Mouse (Mus musculus) hindbrain, embryonic 14.5 days (tissue): ENCODE measurements at regions not wholly inside any gene's neighbourhood (a gene's known extent, or its start where the extent isn't known, plus 50 kb on each side); places are given as distances from the start of the nearest gene placed in this dataset.
"Not testable (repeated sequence)": the region's sequence is repeated elsewhere in the genome, so short reads cannot be mapped to it uniquely, and the experiment has no call there.

Experiments used
- ATAC-seq: fragments of 200-750 bp; cut with Nextera tagmentation; 2 replicates; pipeline ENCODE4 v1.8.0; 2017; ENCODE audit warnings: moderate number of reproducible peaks, mild to moderate bottlenecking, moderate TSS enrichment, moderate library complexity; ENCODE audit not compliant: low FRiP score
- DNase-seq: peaks from one replicate; pipeline ENCODE4 v3.0.0-alpha.2; 2015; ENCODE audit warnings: low spot score
- H3K27ac ChIP-seq: fragments of 300-500 bp; sonication (generic); 2 replicates; pipeline ENCODE4 v1.5.1; 2014; ENCODE audit warnings: mild to moderate bottlenecking, moderate library complexity
- H3K27me3 ChIP-seq: fragments of 300-500 bp; sonication (generic); 2 replicates; pipeline ENCODE4 v1.6.1; 2014; ENCODE audit warnings: mild to moderate bottlenecking, low read length, mixed read lengths; ENCODE audit not compliant: control insufficient read depth, insufficient read depth
- H3K36me3 ChIP-seq: fragments of 300-500 bp; sonication (generic); replicated peaks from 2 replicates; pipeline ENCODE4 v1.6.1; 2014; ENCODE audit not compliant: control insufficient read depth, insufficient read depth
- H3K4me1 ChIP-seq: fragments of 300-500 bp; sonication (generic); replicated peaks from 2 replicates; pipeline ENCODE4 v1.6.1; 2014; ENCODE audit warnings: antibody characterized with exemption, low read length, mixed read lengths; ENCODE audit not compliant: control insufficient read depth, insufficient read depth
- H3K4me2 ChIP-seq: fragments of 300-500 bp; sonication (generic); replicated peaks from 2 replicates; pipeline ENCODE4 v1.6.1; 2014; ENCODE audit warnings: mild to moderate bottlenecking, moderate library complexity
- H3K4me3 ChIP-seq: fragments of 300-500 bp; sonication (generic); replicated peaks from 2 replicates; pipeline ENCODE4 v1.5.1; 2014; ENCODE audit warnings: mild to moderate bottlenecking, low read length
- H3K9ac ChIP-seq: fragments of 300-500 bp; sonication (generic); 2 replicates; pipeline ENCODE4 v1.6.1; 2014
- H3K9me3 ChIP-seq: fragments of 300-500 bp; sonication (generic); 2 replicates; pipeline ENCODE4 v1.6.1; 2016; ENCODE audit warnings: low read length; ENCODE audit not compliant: control insufficient read depth
- WGBS: fragments of 180-500 bp; shearing (Covaris S2); extraction: QIAGEN DNeasy Blood & Tissue Kit; methylation state at CpG from one replicate; pipeline ENCODE4 v1.1.7; 2014; 5-methylcytosine and 5-hydroxymethylcytosine counted together

DNA sequence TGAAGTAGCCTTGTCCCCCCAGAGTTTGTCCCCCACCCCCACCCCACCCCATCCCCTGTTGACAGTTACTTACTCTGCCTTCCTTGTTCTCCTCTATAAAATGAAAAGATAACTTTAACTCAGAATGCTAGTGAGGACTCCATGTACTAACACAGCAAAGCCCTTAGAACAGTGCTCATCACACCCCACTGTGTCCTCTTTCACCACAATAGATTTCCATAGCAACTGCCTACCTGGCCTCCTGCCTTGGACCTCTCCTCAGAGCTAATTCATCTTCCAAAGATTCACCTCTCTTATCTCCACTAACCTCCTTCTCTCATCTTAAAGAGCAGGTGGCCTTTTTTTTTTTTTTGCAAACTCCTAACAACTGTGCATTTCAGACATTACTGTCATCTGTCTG, 204.0 kb upstream of the G2e3 start:
- Histone ChIP-seq H3K4me2 (no peak overlapping the region), H3K9me3 (0 out of 2 replicates have a peak, but pooled peaks cover 8% of the 10 kb centered on the region), H3K4me3 (no peak overlapping the region), H3K36me3 (no peaks in the 10 kb centered on the region), H3K27ac (no peak overlapping the region), H3K4me1 (no peaks in the 10 kb centered on the region), H3K9ac (no peak overlapping the region), H3K27me3 (no peaks in the 10 kb centered on the region)
- ATAC-seq (no peak), DNase-seq (no peak)

DNA sequence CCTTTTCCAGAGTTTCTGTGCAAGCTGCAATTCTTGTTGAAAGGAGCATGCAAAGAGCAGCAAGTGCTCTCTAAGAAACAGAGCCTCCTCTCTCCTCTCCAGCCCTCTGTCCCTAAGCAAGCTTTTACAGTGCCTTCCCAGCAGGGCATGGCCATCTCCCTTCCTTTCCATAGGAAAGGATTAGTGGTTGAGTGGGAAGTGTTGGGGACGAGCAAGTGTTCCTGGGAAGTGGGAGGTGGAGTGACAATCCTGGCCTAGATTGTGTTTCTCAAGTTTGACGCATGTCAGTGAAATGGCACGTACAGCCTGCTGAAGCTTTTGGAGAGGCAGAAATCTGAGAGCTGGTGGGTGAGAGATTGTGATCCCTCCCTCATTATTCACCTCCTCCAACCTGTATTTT, 204.7 kb upstream of the G2e3 start:
- Histone ChIP-seq H3K9ac (no peak overlapping the region), H3K36me3 (no peaks in the 10 kb centered on the region), H3K9me3 (0 out of 2 replicates have a peak, but pooled peaks cover 8% of the 10 kb centered on the region), H3K4me1 (no peaks in the 10 kb centered on the region), H3K27me3 (no peaks in the 10 kb centered on the region), H3K4me2 (no peak overlapping the region), H3K4me3 (no peak overlapping the region), H3K27ac (no peak overlapping the region)
- ATAC-seq (no peak), DNase-seq (no peak)
- WGBS: 63% methylated on average over 3 of the region's 3 CpGs

DNA sequence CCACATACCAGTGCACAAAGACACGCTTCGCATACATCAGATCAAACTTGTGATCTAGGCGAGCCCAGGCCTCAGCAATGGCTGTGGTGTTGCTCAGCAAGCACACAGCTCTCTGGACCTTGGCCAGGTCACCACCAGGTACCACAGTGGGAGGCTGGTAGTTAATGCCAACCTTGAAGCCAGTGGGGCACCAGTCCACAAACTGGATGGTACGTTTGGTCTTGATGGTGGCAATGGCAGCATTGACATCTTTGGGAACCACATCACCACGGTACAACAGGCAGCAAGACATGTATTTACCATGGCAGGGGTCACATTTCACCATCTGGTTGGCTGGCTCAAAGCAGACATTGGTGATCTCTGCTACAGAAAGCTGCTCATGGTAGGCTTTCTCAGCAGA, 214.2 kb upstream of the G2e3 start:
- H3K27ac ChIP-seq, H3K4me3 ChIP-seq, H3K9me3 ChIP-seq, H3K27me3 ChIP-seq, H3K4me1 ChIP-seq, ATAC-seq, H3K36me3 ChIP-seq, DNase-seq, H3K4me2 ChIP-seq, H3K9ac ChIP-seq: not testable (repeated sequence)
- 84% methylated on average over 5 of the region's 5 CpGs for WGBS

DNA sequence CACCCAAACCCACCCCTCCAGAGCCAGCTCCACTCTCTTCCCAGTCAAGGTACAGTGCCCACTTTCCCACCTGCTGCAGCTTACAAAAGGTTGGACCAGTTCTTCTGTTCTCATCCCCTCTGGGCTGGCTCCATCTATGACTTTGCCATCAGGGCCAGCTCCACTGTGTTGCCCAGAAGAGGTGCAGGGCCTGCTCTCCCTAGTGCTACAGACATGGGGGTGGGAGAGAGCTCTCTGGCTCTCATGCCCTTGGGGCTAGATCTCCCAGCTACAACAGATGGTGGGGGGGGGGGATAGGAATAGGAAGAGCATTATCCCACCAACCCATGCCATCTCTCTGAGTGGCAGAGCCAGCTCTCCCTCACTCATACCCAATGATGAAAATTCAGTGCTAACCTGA, 219.6 kb upstream of the G2e3 start:
- H3K27me3 ChIP-seq: no peaks in the 10 kb centered on the region
- DNase-seq: no peak
- ATAC-seq: no peak

DNA sequence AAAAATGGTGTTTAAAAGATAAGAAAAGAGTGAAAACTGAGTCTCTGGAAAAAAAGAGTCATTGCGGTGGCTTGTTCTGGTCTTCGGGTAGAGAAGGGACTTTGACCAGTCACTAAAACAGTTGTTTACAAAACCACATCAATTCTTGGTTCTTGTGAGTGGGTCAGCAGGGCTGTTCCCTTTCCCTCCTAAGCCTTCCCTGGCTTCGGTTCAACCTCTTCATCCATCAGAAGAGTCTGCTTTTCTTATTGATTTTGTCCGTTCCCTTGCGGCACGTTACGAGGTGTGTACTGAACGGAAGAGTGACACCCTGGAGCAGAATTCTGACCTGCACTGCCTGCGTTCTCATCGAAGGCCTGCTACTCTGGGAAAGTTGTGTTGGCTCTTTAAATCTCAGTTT, 229.1 kb upstream of the G2e3 start:
- Histone ChIP-seq H3K27ac (peak overlapping the region; percentile 72), H3K4me2 (no peak overlapping the region)
- DNase-seq: no peak

More for the DNA sequence above, 219.6 kb upstream of the G2e3 start:
- H3K4me2 ChIP-seq: no peak overlapping the region
- no peaks in the 10 kb centered on the region for H3K4me1 ChIP-seq
- no peak overlapping the region for H3K4me3 ChIP-seq
- H3K9me3 ChIP-seq: no peaks in the 10 kb centered on the region
- no peak overlapping the region for H3K27ac ChIP-seq
- H3K36me3 ChIP-seq: no peaks in the 10 kb centered on the region
- no peak overlapping the region for H3K9ac ChIP-seq

DNA sequence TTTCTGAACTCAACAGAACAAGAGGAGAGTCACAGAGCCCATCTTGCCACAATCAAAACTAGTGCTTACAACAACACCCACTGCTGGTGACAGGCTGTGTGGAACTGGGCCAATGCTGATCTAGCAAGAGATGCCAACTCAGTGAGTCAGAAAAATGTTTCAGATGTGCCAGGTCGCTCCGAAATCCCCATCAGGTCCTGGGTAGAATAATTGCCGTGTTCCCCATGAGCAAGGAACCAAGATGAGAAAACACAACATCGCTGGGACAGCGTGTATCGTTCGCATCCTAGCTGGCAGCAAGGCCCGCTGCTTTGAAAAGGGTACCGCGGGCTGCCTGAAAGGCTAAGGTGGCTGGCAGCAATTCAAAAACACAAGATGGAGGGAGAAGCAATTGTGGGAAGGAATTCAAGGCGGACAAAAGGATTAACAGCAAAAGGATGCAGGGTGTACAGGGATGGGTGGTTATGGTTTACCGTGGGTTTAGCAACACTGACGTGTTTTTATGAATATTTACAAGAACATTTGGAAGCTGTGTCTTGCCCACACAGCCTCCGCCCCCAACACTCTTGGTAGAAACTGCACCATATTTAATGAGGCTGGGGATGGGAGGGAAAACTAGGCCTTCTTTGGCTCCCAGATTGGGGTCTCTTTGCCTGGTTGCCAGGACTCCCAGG, 229.7 kb upstream of the G2e3 start:
- Histone ChIP-seq H3K36me3 (no peaks in the 10 kb centered on the region), H3K4me3 (no peak overlapping the region), H3K9ac (no peak overlapping the region), H3K4me2 (peak overlapping the region; percentile 17; the same call in 1 of the 2 replicates), H3K27me3 (no peaks in the 10 kb centered on the region), H3K9me3 (no peaks in the 10 kb centered on the region), H3K27ac (peak overlapping the region; percentile 72), H3K4me1 (no peaks in the 10 kb centered on the region)
- ATAC-seq (peak; percentile 90), DNase-seq (peak; percentile 71)
- 59% methylated on average over 14 of the region's 14 CpGs for WGBS

More for the DNA sequence above, 229.1 kb upstream of the G2e3 start:
- Histone ChIP-seq H3K4me3 (no peak overlapping the region), H3K4me1 (no peaks in the 10 kb centered on the region), H3K36me3 (no peaks in the 10 kb centered on the region), H3K27me3 (no peaks in the 10 kb centered on the region), H3K9me3 (no peaks in the 10 kb centered on the region), H3K9ac (no peak overlapping the region)
- no peak for ATAC-seq
- 84% methylated on average over 10 of the region's 10 CpGs for WGBS

DNA sequence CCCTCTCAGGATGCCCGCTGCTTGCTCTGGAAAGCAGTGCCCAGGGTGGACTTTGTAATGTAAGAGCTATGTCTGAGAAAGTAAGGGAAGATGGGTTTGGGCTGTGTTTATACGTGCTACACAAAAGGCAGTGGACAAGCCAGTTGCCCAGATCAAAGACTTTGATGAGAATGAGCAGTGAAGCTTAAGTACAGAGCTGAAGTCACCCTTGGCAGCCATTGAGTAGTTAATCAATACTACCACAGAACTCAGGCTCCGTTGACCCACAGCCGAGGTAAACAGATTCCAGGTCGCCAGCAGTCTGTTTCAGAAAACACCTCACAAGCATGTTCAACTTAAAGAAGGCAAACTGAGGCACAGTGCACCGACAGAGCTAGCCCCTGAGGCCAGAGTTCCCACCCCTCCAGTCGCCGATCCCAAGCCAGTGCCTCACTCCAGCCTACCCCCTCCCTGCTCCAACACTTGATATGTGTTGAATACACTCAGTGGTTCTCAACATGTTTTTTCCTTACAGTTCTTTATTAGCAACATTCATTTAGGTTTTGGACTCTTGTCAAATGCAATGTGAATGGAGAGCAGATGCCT, 230.3 kb upstream of the G2e3 start:
- Histone ChIP-seq H3K27ac (peak overlapping the region; percentile 43; the same call in 1 of the 2 replicates), H3K4me3 (no peak overlapping the region), H3K4me2 (no peak overlapping the region), H3K36me3 (no peaks in the 10 kb centered on the region), H3K27me3 (no peaks in the 10 kb centered on the region), H3K4me1 (no peaks in the 10 kb centered on the region), H3K9me3 (no peaks in the 10 kb centered on the region), H3K9ac (no peak overlapping the region)
- WGBS: 63% methylated on average over 8 of the region's 8 CpGs
- ATAC-seq (peak; percentile 79), DNase-seq (no peak)

DNA sequence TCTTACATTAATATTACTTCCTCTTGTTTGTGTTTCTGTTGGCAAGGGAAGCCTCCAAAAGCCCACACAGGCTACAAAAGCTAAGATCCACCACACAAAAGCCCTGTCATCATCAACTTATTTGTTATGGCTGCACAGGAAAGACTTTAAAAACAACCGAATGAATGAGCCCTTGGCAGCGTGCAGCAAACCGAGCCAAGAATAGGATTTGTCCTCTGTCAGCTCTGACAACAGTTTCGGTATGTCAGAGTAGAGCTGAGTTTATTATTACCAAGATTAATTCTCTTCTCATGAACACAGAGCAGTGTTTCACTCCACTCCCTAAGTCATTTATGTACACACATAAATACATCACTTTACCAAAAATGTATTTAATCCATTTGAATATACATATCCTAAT, 236.1 kb upstream of the G2e3 start:
- Histone ChIP-seq H3K4me3 (no peak overlapping the region), H3K27me3 (no peaks in the 10 kb centered on the region), H3K4me2 (no peak overlapping the region), H3K9ac (no peak overlapping the region), H3K27ac (0 out of 2 replicates have a peak overlapping the region, but pooled peaks have one; percentile 38), H3K4me1 (no peaks in the 10 kb centered on the region; the same call in 1 of the 2 replicates), H3K36me3 (no peaks in the 10 kb centered on the region), H3K9me3 (no peaks in the 10 kb centered on the region)
- no peak for ATAC-seq
- WGBS: 34% methylated on average over 4 of the region's 4 CpGs
- DNase-seq: no peak

DNA sequence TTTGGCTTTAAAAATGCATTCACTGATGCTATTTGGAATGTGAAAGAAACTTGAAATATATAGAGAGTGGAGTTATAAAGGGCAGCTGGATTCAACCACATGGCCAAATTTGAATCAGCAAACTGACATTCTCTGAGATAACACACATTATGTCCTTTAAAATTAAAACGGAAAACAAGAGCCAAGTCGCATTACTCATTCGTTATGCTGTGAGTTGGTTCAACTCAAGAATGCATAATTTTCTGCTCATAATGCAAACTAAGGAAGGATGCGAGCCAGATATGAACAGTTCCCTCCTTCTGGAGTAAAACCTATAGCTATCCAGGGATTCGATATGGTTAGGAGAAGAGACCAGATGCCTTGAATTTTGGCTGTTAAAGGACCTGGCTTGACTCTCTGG, 239.8 kb upstream of the G2e3 start:
- H3K4me2 ChIP-seq: no peak overlapping the region
- H3K27ac ChIP-seq: no peak overlapping the region
- WGBS: 89% methylated on average over 5 of the region's 5 CpGs
- H3K9me3 ChIP-seq: no peaks in the 10 kb centered on the region
- no peaks in the 10 kb centered on the region; the same call in 1 of the 2 replicates for H3K4me1 ChIP-seq
- ATAC-seq: no peak
- no peaks in the 10 kb centered on the region for H3K36me3 ChIP-seq
- no peak overlapping the region for H3K4me3 ChIP-seq
- H3K27me3 ChIP-seq: no peaks in the 10 kb centered on the region
- no peak for DNase-seq
- no peak overlapping the region for H3K9ac ChIP-seq
